Mouse (Mus musculus): ENCODE measurements around the gene Cys1.

DNA sequence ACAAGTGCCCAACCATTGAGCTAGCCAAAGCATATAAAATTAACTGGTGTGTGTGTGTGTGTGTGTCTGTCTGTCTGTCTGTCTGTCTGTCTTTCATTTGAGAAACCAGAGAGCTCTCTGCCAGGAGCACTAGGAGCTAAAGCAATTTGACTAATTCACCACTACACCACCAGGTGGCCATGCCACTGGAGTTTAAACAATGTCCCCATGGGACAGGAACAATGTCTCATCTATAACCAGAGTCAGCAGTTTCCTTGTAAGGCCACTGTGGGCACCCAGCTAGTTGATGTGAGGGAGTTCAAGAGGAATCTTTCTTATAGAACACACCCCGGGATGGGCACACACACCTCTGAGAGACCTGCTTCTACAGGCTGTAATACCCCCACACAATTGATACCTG lies 51.4 kb downstream of the Cys1 start:
- TF ChIP-seq EP300 (IDR thresholded peaks at IDR 0.05; ENCODE audit: low read depth) (no peak), CTCF (IDR thresholded peaks at IDR 0.05; ENCODE audit: low read depth) (peak; percentile 67)

All from heart, postnatal 0 days (tissue).